In genomic region chr1:166147657-166148056, GRCm38 (mm10) we compare ENCODE assay signal across 23 mouse cellular contexts. TPM values are rescaled to one million over a fixed set of nuclear protein-coding genes. Genes with fewer than 3 reads are reported as not detected.
DNase-seq lines count a peak whose midpoint lies in the region; ATAC-seq and TF ChIP-seq lines count a peak whose summit lies in the region.
"Had no signal": no experiment of that assay in that cellular context is flagged by ENCODE, and none has a peak within 500 bp of the region (broad histone marks: within the 10 kb centered on the region; RNA-seq: fewer than 3 reads in every experiment).

No protein-coding gene starts in this region.

- TF ChIP-seq CTCF in ES-Bruce4 (IDR thresholded peaks at IDR 0.05; ENCODE audit: low read depth, low read length), result no peak
- TF ChIP-seq CTCF in MEL (IDR thresholded peaks at IDR 0.05 in 2 of 3, conservative IDR thresholded peaks at IDR 0.05 in 1 of 3; ENCODE audit: control insufficient read depth in 1 of 3, insufficient read depth in 1 of 3, low read depth in 2 of 3, low read length in 3 of 3, poor library complexity in 1 of 3, severe bottlenecking in 1 of 3), result no peak
- TF ChIP-seq CTCF in liver, embryonic 14.5 days (IDR thresholded peaks at IDR 0.05; ENCODE audit: low read depth), result no peak

- H3K9me3 ChIP-seq in ES-Bruce4 (replicated peaks; ENCODE audit: control insufficient read depth, insufficient read depth, low read length, poor library complexity, severe bottlenecking), result peaks cover 18% of the 10 kb centered on the region
- no peaks in the 10 kb centered on the region for H3K9me3 ChIP-seq in MEL (replicated peaks; ENCODE audit: insufficient read depth, low read length)
- no peaks in the 10 kb centered on the region for H3K9me3 ChIP-seq in liver, embryonic 14.5 days (ENCODE audit: control insufficient read depth, low read length)
- H3K9me3 ChIP-seq: embryonic facial prominence, embryonic 15.5 days; forebrain, embryonic 10.5 days; heart, embryonic 13.5 days; hindbrain, embryonic 12.5 days had no signal

- no peaks in the 10 kb centered on the region for H3K79me2 ChIP-seq in MEL (ENCODE audit: control insufficient read depth, insufficient read depth, low read length, poor library complexity)

- peak; percentile 68 for ATAC-seq in liver, embryonic 14.5 days (ENCODE audit: insufficient read depth)
- peak; percentile 79 for ATAC-seq in megakaryocyte-erythroid progenitor cell, adult 5-6 weeks (replicated peaks; ENCODE audit: low FRiP score, low TSS enrichment, poor library complexity, severe bottlenecking)
- ATAC-seq: activated CD4-positive, CD25-positive, alpha-beta regulatory T cell, adult 4 months; forebrain, embryonic 14.5 days; hindbrain, embryonic 16.5 days had no signal

- TF ChIP-seq POLR2A in ES-Bruce4 (IDR thresholded peaks at IDR 0.05; ENCODE audit: insufficient read depth, low read length) (no peak), MEL (IDR thresholded peaks at IDR 0.05; ENCODE audit: control insufficient read depth in 1 of 2, insufficient read depth in 1 of 2, low read depth in 1 of 2, low read length in 2 of 2, poor library complexity in 1 of 2) (no peak)

- H3K27me3 ChIP-seq in ES-Bruce4 (ENCODE audit: control insufficient read depth, insufficient read depth, low read length, poor library complexity, severe bottlenecking) (no peaks in the 10 kb centered on the region), MEL (ENCODE audit: control insufficient read depth in 1 of 2, insufficient read depth in 2 of 2, low read length in 2 of 2) (no peaks in the 10 kb centered on the region)
- no peaks in the 10 kb centered on the region for H3K27me3 ChIP-seq in liver, embryonic 14.5 days (ENCODE audit: control insufficient read depth, insufficient read depth, low read length)
- H3K27me3 ChIP-seq: CH12.LX; embryonic facial prominence, embryonic 15.5 days; heart, embryonic 13.5 days; hindbrain, embryonic 12.5 days had no signal

- no peak for TF ChIP-seq EP300 in ES-Bruce4 (IDR thresholded peaks at IDR 0.05; ENCODE audit: insufficient read depth, low read depth, low read length)
- peak; percentile 87 to 88 for TF ChIP-seq EP300 in MEL (IDR thresholded peaks at IDR 0.05; ENCODE audit: low read depth in 1 of 2, low read length in 2 of 2)
- TF ChIP-seq EP300 in liver, embryonic 14.5 days (IDR thresholded peaks at IDR 0.05; ENCODE audit: low read depth), result peak; percentile 54; the same call in 1 of the 2 replicates

- H3K27ac ChIP-seq in ES-Bruce4 (ENCODE audit: insufficient read depth, low read length), result peak overlapping the region; percentile 13
- H3K27ac ChIP-seq in MEL (ENCODE audit: control insufficient read depth, low read depth, low read length), result no peak overlapping the region
- H3K27ac ChIP-seq in liver, embryonic 14.5 days, result no peak overlapping the region
- H3K27ac ChIP-seq: embryonic facial prominence, embryonic 15.5 days; forebrain, embryonic 10.5 days; gastrocnemius, adult 2 months; heart, embryonic 13.5 days; hindbrain, embryonic 12.5 days had no signal

- H3K36me3 ChIP-seq in ES-Bruce4 (ENCODE audit: control insufficient read depth, insufficient read depth, low read length, poor library complexity, severe bottlenecking) (peaks cover 32% of the 10 kb centered on the region), MEL (ENCODE audit: control insufficient read depth in 1 of 2, insufficient read depth in 2 of 2, low read length in 2 of 2) (peaks cover 0 to 11% of the 10 kb centered on the region in 2 experiments; a peak in 2 of 4 replicates)
- H3K36me3 ChIP-seq in liver, embryonic 14.5 days (replicated peaks; ENCODE audit: control insufficient read depth, insufficient read depth, low read depth), result no peaks in the 10 kb centered on the region
- H3K36me3 ChIP-seq: embryonic facial prominence, embryonic 15.5 days; forebrain, embryonic 10.5 days; heart, embryonic 13.5 days; hindbrain, embryonic 12.5 days had no signal

- H3K9ac ChIP-seq in ES-Bruce4 (ENCODE audit: low read depth, poor library complexity, severe bottlenecking) (no peak overlapping the region), MEL (ENCODE audit: control insufficient read depth, low read depth, low read length, poor library complexity, severe bottlenecking) (no peak overlapping the region)
- H3K9ac ChIP-seq in liver, embryonic 14.5 days (replicated peaks), result no peak overlapping the region
- H3K9ac ChIP-seq: embryonic facial prominence, embryonic 15.5 days; heart, embryonic 13.5 days; hindbrain, embryonic 12.5 days had no signal

- 26% methylated on average over 3 of the region's 3 CpGs for WGBS in liver, embryonic 14.5 days (ENCODE audit: insufficient replicate concordance)

- TF ChIP-seq RAD21 in MEL (IDR thresholded peaks at IDR 0.05; ENCODE audit: low read depth, low read length), result no peak

- no peak overlapping the region for H3K4me3 ChIP-seq in ES-Bruce4 (ENCODE audit: low read depth, low read length)
- H3K4me3 ChIP-seq in MEL (ENCODE audit: control insufficient read depth in 1 of 2, insufficient read depth in 1 of 2, low read depth in 2 of 2, low read length in 2 of 2), result no peak overlapping the region
- H3K4me3 ChIP-seq in liver, embryonic 14.5 days (ENCODE audit: insufficient read depth in 1 of 2, low read depth in 2 of 2, low read length in 2 of 2), result no peak overlapping the region
- H3K4me3 ChIP-seq: embryonic facial prominence, embryonic 15.5 days; erythroblast, embryonic 14.5 days; forebrain, embryonic 10.5 days; gastrocnemius, adult 2 months; heart, embryonic 13.5 days; hindbrain, embryonic 12.5 days had no signal

- no peaks in the 10 kb centered on the region for H3K4me1 ChIP-seq in ES-Bruce4 (ENCODE audit: control insufficient read depth, insufficient read depth, low read length)
- peaks cover 4 to 26% of the 10 kb centered on the region in 2 experiments; a peak in 3 of 4 replicates for H3K4me1 ChIP-seq in MEL (ENCODE audit: control insufficient read depth in 1 of 2, insufficient read depth in 2 of 2, low read length in 2 of 2)
- peaks cover 7 to 21% of the 10 kb centered on the region in 2 experiments; a peak in 3 of 4 replicates for H3K4me1 ChIP-seq in liver, embryonic 14.5 days (replicated peaks; ENCODE audit: control insufficient read depth in 2 of 2, insufficient read depth in 2 of 2, low read length in 1 of 2)
- H3K4me1 ChIP-seq: embryonic facial prominence, embryonic 15.5 days; hindbrain, embryonic 12.5 days had no signal

- DNase-seq in MEL (ENCODE audit: low read depth, low spot score), result peak; percentile 69
- DNase-seq in liver, embryonic 14.5 days (ENCODE audit: low read depth in 3 of 3, low spot score in 3 of 3), result no peak
- DNase-seq in gastrocnemius, postnatal 4 days (ENCODE audit: low spot score in 2 of 2), result no peak
- no peak for DNase-seq in ovary, postnatal 10 days (ENCODE audit: low spot score)
- DNase-seq: adrenal gland, postnatal 14 days; cerebellum, adult 2 months; embryo, embryonic 11 days; gastrocnemius, adult 2 months; gastrocnemius, postnatal 25 days; heart, adult 11 months; heart, postnatal 36 days had no signal

- H3K4me2 ChIP-seq in liver, embryonic 14.5 days (ENCODE audit: low read depth), result no peak overlapping the region
- H3K4me2 ChIP-seq: embryonic facial prominence, embryonic 15.5 days; heart, embryonic 13.5 days; hindbrain, embryonic 12.5 days had no signal

TF ChIP-seq in MEL, 35 proteins besides CTCF, POLR2A, EP300 and RAD21:
- TF ChIP-seq TCF12 (IDR thresholded peaks at IDR 0.05; ENCODE audit: low read depth, low read length), result peak; percentile 85
- TF ChIP-seq ETS1 (IDR thresholded peaks at IDR 0.05; ENCODE audit: low read depth, low read length), result peak; percentile 63
- peak; percentile 100 for TF ChIP-seq UBTF (IDR thresholded peaks at IDR 0.05; ENCODE audit: borderline replicate concordance, insufficient read depth, low read depth, low read length)
- no peak for TF ChIP-seq ELF1 (IDR thresholded peaks at IDR 0.05; ENCODE audit: low read depth, low read length)
- TF ChIP-seq GATA1 (IDR thresholded peaks at IDR 0.05; ENCODE audit: low read depth, low read length), result peak; percentile 96
- TF ChIP-seq JUND (IDR thresholded peaks at IDR 0.05; ENCODE audit: low read depth, low read length), result no peak
- peak; percentile 65; the same call in 1 of the 2 replicates for TF ChIP-seq RCOR1 (IDR thresholded peaks at IDR 0.05; ENCODE audit: low read depth, low read length)
- peak; percentile 99 for TF ChIP-seq TBP (IDR thresholded peaks at IDR 0.05; ENCODE audit: low read depth, low read length)
- no peak for TF ChIP-seq BHLHE40 (IDR thresholded peaks at IDR 0.05; ENCODE audit: borderline replicate concordance, low read depth, low read length)
- TF ChIP-seq TAL1 (IDR thresholded peaks at IDR 0.05; ENCODE audit: low read length), result peak; percentile 62
TF ChIP-seq in MEL: peak in this region for 7.

RNA-seq across cellular contexts. Expression of gene Gpa33, which starts 17.6 kb away (rescaled TPM):
- polyA plus RNA-seq in ES-Bruce4 (2011; ENCODE audit: insufficient read depth, insufficient read length, low read depth, missing spikeins) (49.6 and 55.9 TPM in 2 replicates), MEL (2012; ENCODE audit: insufficient read depth in 1 of 2, insufficient read length in 2 of 2, low read depth in 1 of 2, low replicate concordance in 2 of 2, missing spikeins in 1 of 2) (not detected)
- not detected in 2 replicates for total RNA-seq in MEL (2012; rRNA removed)
- polyA plus RNA-seq in liver, embryonic 14.5 days (2012; rRNA removed), result 0.01 and 0.12 TPM in 2 replicates
- polyA plus RNA-seq in liver, embryonic 14.5 days (2014; fragmentation: Nextera tagmentation; extraction: Ambion mirVana), result not detected in 2 replicates
- total RNA-seq in megakaryocyte-erythroid progenitor cell, adult 5-6 weeks (2014; fragmentation: Nextera tagmentation), result not detected in 2 replicates
- total RNA-seq in megakaryocyte-erythroid progenitor cell, adult 5-6 weeks (2017), result not detected in 2 replicates
- total RNA-seq in gastrocnemius, postnatal 4 days (2021), result not detected
- total RNA-seq: adrenal gland, postnatal 14 days; gastrocnemius, adult 2 months; gastrocnemius, postnatal 25 days; heart, postnatal 36 days had no signal
- polyA plus RNA-seq: activated CD4-positive, CD25-positive, alpha-beta regulatory T cell, adult 4 months; cerebellum, adult 2 months; erythroblast, embryonic 14.5 days; forebrain, embryonic 14.5 days; heart, embryonic 13.5 days; hindbrain, embryonic 16.5 days had no signal

RNA-seq across cellular contexts. Expression of gene Dusp27, which starts 19.9 kb away (rescaled TPM):
- polyA plus RNA-seq in ES-Bruce4 (2011; ENCODE audit: insufficient read depth, insufficient read length, low read depth, missing spikeins) (3.9 and 5.8 TPM in 2 replicates), MEL (2012; ENCODE audit: insufficient read depth in 1 of 2, insufficient read length in 2 of 2, low read depth in 1 of 2, low replicate concordance in 2 of 2, missing spikeins in 1 of 2) (not detected)
- total RNA-seq in MEL (2012; rRNA removed), result not detected in 2 replicates
- 0.02 and 0.03 TPM in 2 replicates for polyA plus RNA-seq in liver, embryonic 14.5 days (2012; rRNA removed)
- polyA plus RNA-seq in liver, embryonic 14.5 days (2014; fragmentation: Nextera tagmentation; extraction: Ambion mirVana), result 0.08 TPM in 1 of 2 replicates, not detected in the other
- total RNA-seq in megakaryocyte-erythroid progenitor cell, adult 5-6 weeks (2014; fragmentation: Nextera tagmentation), result not detected in 2 replicates
- not detected in 2 replicates for total RNA-seq in megakaryocyte-erythroid progenitor cell, adult 5-6 weeks (2017)
- 100 to 1,000 TPM; 115 to 133 TPM for total RNA-seq in gastrocnemius, postnatal 4 days (2021)
- total RNA-seq: adrenal gland, adult 18-20 months; CH12.LX had no signal
- polyA plus RNA-seq: activated CD4-positive, CD25-positive, alpha-beta regulatory T cell, adult 4 months; erythroblast, embryonic 14.5 days had no signal

Comparison
In these comparisons a context has a peak if more than half of its experiments do, and no peak if none do; other contexts are left out.
1. RNA of gene Dusp27, which starts 19.9 kb away (total RNA-seq): 115 to 133 TPM in gastrocnemius, postnatal 4 days; not detected in MEL and not detected in megakaryocyte-erythroid progenitor cell, adult 5-6 weeks; every median in the first group is over 100 times any median in the second.